Mouse (Mus musculus) thymus, adult 2 months (tissue): ENCODE measurements around the gene Icam2.

Experiments used
- CTCF ChIP-seq: fragments of 200-500 bp; IDR thresholded peaks from 2 replicates; pipeline ENCODE4 v1.5.1; 2012; ENCODE audit warnings: mild to moderate bottlenecking, control low read depth, low read length, moderate library complexity, borderline replicate concordance; ENCODE audit not compliant: control insufficient read depth, poor library complexity, insufficient read depth; ENCODE audit errors: extremely low read depth
- POLR2A ChIP-seq: fragments of 200-500 bp; IDR thresholded peaks from 2 replicates; pipeline ENCODE4 v1.6.1; 2012; ENCODE audit warnings: mild to moderate bottlenecking, low read length, control low read depth, moderate library complexity; ENCODE audit not compliant: control insufficient read depth, poor library complexity, insufficient read depth; ENCODE audit errors: extremely low read depth

DNA sequence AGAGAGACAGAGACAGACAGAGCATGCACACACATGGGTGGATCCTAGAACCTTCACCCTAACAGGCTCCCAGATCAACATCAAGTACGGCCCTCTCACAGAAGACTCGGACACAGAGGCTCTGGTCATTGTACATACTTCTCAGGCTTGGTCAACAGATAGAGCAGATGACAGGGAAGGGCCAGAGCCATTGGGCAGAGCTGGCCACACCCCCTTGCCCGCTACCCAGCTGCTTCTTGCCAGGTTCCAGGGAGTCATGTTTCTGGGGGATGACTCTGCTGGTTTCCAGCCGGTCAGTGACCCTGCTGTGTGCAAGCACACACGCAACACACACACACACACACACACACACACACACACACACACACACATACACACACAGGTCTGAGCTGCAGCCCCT is 37.0 kb downstream of the Icam2 start:
- TF ChIP-seq CTCF (no peak), POLR2A (no peak)
